Mouse (Mus musculus) liver, postnatal 0 days (tissue): Measurements from ENCODE around the gene Aplp1. TPM values are rescaled to one million over a fixed set of nuclear protein-coding genes. Genes with fewer than 3 reads are reported as not detected.
A peak's percentile ranks its signal among the peaks of the same experiment; 100 is the strongest.
"Not testable (repeated sequence)": the region's sequence is repeated elsewhere in the genome, so short reads cannot be mapped to it uniquely, and the experiment has no call there.

Experiments
- ATAC-seq: fragments of 200-750 bp; cut with Nextera tagmentation; 2 replicates; pipeline ENCODE4 v1.8.0; 2017; ENCODE audit warnings: mild to moderate bottlenecking, moderate library complexity
- DNase-seq: peaks from one replicate; pipeline ENCODE4 v3.0.0-alpha.2; 2016
- H3K27ac ChIP-seq: fragments of 300-500 bp; sonication (generic); 2 replicates; pipeline ENCODE4 v1.5.1; 2014; ENCODE audit warnings: antibody characterized with exemption, moderate library complexity, mild to moderate bottlenecking, low read depth
- H3K27me3 ChIP-seq: fragments of 300-500 bp; sonication (generic); 2 replicates; pipeline ENCODE4 v1.6.1; 2014; ENCODE audit warnings: low read length, control low read depth, mixed read lengths; ENCODE audit not compliant: insufficient read depth
- H3K36me3 ChIP-seq: fragments of 300-500 bp; sonication (generic); replicated peaks from 2 replicates; pipeline ENCODE4 v1.6.1; 2014; ENCODE audit warnings: mild to moderate bottlenecking, control low read depth, low read length, moderate library complexity, mixed read lengths; ENCODE audit not compliant: insufficient read depth
- H3K4me1 ChIP-seq: fragments of 300-500 bp; sonication (generic); 2 replicates; pipeline ENCODE4 v1.6.1; 2014; ENCODE audit warnings: antibody characterized with exemption, mild to moderate bottlenecking, control low read depth; ENCODE audit not compliant: insufficient read depth
- H3K4me2 ChIP-seq: fragments of 300-500 bp; sonication (generic); 2 replicates; pipeline ENCODE4 v1.6.1; 2014; ENCODE audit warnings: low read depth, mild to moderate bottlenecking, low read length, moderate library complexity, mixed read lengths
- H3K4me3 ChIP-seq: fragments of 300-500 bp; sonication (generic); 2 replicates; pipeline ENCODE4 v1.5.1; 2014; ENCODE audit warnings: low read depth, low read length
- H3K9ac ChIP-seq: fragments of 300-500 bp; sonication (generic); replicated peaks from 2 replicates; pipeline ENCODE4 v1.6.1; 2014; ENCODE audit warnings: mild to moderate bottlenecking, moderate library complexity
- H3K9me3 ChIP-seq: fragments of 300-500 bp; sonication (generic); 2 replicates; pipeline ENCODE4 v1.6.1; 2016; ENCODE audit warnings: mild to moderate bottlenecking, control low read depth, low read length, mixed read lengths
- CTCF ChIP-seq: sonication (generic); IDR thresholded peaks from 2 replicates; pipeline ENCODE4 v1.5.1; 2016; ENCODE audit warnings: antibody characterized with exemption, low read depth
- EP300 ChIP-seq: IDR thresholded peaks from 2 replicates; pipeline ENCODE4 v1.6.1; 2016; ENCODE audit warnings: antibody characterized with exemption, low read depth, mild to moderate bottlenecking
- WGBS: fragments of 180-500 bp; shearing (Covaris S2); extraction: QIAGEN DNeasy Blood & Tissue Kit; methylation state at CpG from one replicate; pipeline ENCODE4 v1.1.7; 2014; ENCODE audit not compliant: insufficient replicate concordance; 5-methylcytosine and 5-hydroxymethylcytosine counted together
- polyA plus RNA-seq: library from polyadenylated mRNA; unstranded; fragments of >200 nt; fragmentation: Nextera tagmentation; extraction: Ambion mirVana; gene quantifications from 2 replicates; pipeline ENCODE4 v1.2.1, GENCODE M21; 2015

The Aplp1 gene
- polyA plus RNA-seq, 1 experiment from 2014 or later: 1.6 TPM

DNA sequence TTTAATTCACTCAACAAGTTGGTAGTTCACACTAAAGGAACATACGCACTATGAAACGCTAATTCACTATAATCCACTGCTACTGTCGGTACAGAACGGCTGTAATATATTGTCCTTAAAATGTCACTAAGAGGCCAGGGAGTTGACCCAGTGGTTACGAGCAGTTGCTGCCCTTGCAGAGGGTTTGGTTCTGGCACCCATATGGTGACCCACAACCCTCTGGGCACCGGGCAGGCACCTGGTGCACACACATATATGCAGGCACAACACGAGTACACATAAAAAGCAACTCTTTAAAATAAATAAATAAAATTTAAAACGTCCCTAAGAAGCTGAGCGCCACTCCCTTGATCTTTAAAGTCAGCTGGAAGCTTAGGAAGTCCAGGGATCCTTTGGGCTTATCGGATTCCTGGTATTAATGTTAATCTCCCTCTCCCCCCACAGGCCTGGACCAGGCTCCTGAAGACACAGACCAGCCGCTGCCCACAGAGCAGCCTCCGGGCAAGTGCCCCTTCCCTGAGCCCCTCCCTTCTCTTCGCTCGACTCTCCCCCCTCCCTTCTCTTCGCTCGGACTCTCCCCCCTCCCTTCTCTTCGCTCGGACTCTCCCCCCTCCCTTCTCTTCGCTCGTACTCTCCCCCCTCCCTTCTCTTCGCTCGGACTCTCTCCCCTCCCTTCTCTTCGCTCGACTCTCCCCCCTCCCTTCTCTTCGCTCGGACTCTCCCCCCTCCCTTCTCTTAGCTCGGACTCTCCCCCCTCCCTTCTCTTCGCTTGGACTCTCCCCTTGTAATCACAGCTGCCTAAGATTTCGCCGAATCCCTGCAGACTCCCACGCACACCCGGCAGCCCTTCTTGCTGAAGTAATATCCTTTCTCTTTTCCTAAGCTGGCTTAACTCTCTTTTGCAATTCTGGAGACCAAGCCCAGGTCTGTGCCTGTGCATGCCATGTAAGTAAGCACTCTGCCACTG is 32.4 kb upstream of the Aplp1 start:
- Histone ChIP-seq H3K27ac (no peak overlapping the region), H3K9ac (no peak overlapping the region), H3K27me3 (no peaks in the 10 kb centered on the region), H3K4me3 (no peak overlapping the region), H3K4me2 (peak overlapping the region; percentile 52), H3K4me1 (peaks cover 4% of the 10 kb centered on the region; the same call in 1 of the 2 replicates), H3K36me3 (no peaks in the 10 kb centered on the region), H3K9me3 (no peaks in the 10 kb centered on the region)
- DNase-seq (no peak), ATAC-seq (no peak)
- TF ChIP-seq EP300 (no peak), CTCF (no peak)
- 16% methylated on average over 28 of the region's 32 CpGs for WGBS

- H3K27me3 ChIP-seq, H3K9ac ChIP-seq, H3K9me3 ChIP-seq, ATAC-seq, H3K4me3 ChIP-seq, H3K36me3 ChIP-seq, H3K27ac ChIP-seq, DNase-seq, H3K4me1 ChIP-seq, H3K4me2 ChIP-seq: not testable (repeated sequence)
- 74% methylated on average over 7 of the region's 7 CpGs for WGBS
These were observed 30.8 kb upstream of the Aplp1 start for GRCm38 (mm10) chr7:30476136-30476535.

- no peak overlapping the region for H3K9ac ChIP-seq
- H3K27me3 ChIP-seq: no peaks in the 10 kb centered on the region
- no peak for DNase-seq
- H3K36me3 ChIP-seq: no peaks in the 10 kb centered on the region
- H3K27ac ChIP-seq: peak overlapping the region; percentile 34; the same call in 1 of the 2 replicates
- WGBS: 49% methylated on average over 4 of the region's 4 CpGs
- peaks cover 4% of the 10 kb centered on the region; the same call in 1 of the 2 replicates for H3K4me1 ChIP-seq
- TF ChIP-seq CTCF: no peak
- no peak for TF ChIP-seq EP300
- ATAC-seq: peak; percentile 93
- no peaks in the 10 kb centered on the region for H3K9me3 ChIP-seq
- H3K4me2 ChIP-seq: no peak overlapping the region
- H3K4me3 ChIP-seq: no peak overlapping the region
These were observed 29.7 kb upstream of the Aplp1 start for GRCm38 (mm10) chr7:30474999-30475398.

DNA sequence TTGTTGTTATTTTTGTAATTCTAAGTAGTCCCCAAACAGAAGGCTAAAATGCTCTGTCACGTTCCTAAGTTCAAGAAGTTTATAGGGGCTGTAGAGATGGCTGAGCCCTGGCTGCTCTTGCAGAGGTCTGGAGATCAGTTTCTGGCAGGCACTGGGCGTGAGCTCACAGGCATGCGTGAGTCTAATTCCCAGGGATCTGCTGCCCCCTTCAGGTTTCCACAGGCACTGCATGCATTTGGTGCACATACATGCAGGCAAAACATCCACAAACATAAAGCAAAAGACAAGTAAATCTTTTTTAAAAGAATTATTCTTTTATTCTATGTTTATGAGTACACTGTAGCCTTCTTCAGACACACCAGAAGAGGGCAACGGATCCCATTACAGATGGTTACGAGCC is 27.1 kb upstream of the Aplp1 start:
- Histone ChIP-seq H3K36me3 (no peaks in the 10 kb centered on the region), H3K9me3 (no peaks in the 10 kb centered on the region), H3K4me2 (no peak overlapping the region), H3K4me1 (peaks cover 4% of the 10 kb centered on the region; the same call in 1 of the 2 replicates), H3K4me3 (no peak overlapping the region), H3K27ac (no peak overlapping the region), H3K27me3 (peaks cover 6% of the 10 kb centered on the region), H3K9ac (no peak overlapping the region)
- ATAC-seq (no peak), DNase-seq (peak; percentile 69)
- 49% methylated on average over 5 of the region's 5 CpGs for WGBS
- TF ChIP-seq CTCF (peak; percentile 78), EP300 (no peak)

GRCm38 (mm10) chr7:30464816-30465300 is 19.5 kb upstream of the Aplp1 start:
- no peak overlapping the region for H3K9ac ChIP-seq
- WGBS: 18% methylated on average over 6 of the region's 6 CpGs
- peaks cover 43% of the 10 kb centered on the region for H3K27me3 ChIP-seq
- H3K4me1 ChIP-seq: no peaks in the 10 kb centered on the region
- ATAC-seq: no peak
- H3K4me2 ChIP-seq: no peak overlapping the region
- DNase-seq: no peak
- H3K36me3 ChIP-seq: no peaks in the 10 kb centered on the region
- no peaks in the 10 kb centered on the region for H3K9me3 ChIP-seq
- no peak overlapping the region for H3K27ac ChIP-seq
- TF ChIP-seq EP300 (no peak), CTCF (no peak)
- no peak overlapping the region for H3K4me3 ChIP-seq

- Histone ChIP-seq H3K9ac (no peak overlapping the region), H3K36me3 (no peaks in the 10 kb centered on the region), H3K27me3 (peaks cover 51% of the 10 kb centered on the region), H3K4me3 (no peak overlapping the region), H3K9me3 (no peaks in the 10 kb centered on the region), H3K4me2 (no peak overlapping the region), H3K4me1 (no peaks in the 10 kb centered on the region), H3K27ac (no peak overlapping the region)
- no peak for DNase-seq
- WGBS: 26% methylated on average over 4 of the region's 4 CpGs
- TF ChIP-seq EP300 (no peak), CTCF (no peak)
- no peak for ATAC-seq
These were observed 18.7 kb upstream of the Aplp1 start for GRCm38 (mm10) chr7:30463996-30464395.
